Mouse (Mus musculus) naive thymus-derived CD4-positive, alpha-beta T cell, adult 2 months (primary cell): ENCODE data around the gene Isg20l2.
A peak's percentile ranks its signal among the peaks of the same experiment; 100 is the strongest.
"Not testable (repeated sequence)": the region's sequence is repeated elsewhere in the genome, so short reads cannot be mapped to it uniquely, and the experiment has no call there.

Source experiments
- DNase-seq: peaks from one replicate; pipeline ENCODE4 v3.0.0-alpha.2; 2011; ENCODE audit warnings: low read depth

Gene Isg20l2

DNA sequence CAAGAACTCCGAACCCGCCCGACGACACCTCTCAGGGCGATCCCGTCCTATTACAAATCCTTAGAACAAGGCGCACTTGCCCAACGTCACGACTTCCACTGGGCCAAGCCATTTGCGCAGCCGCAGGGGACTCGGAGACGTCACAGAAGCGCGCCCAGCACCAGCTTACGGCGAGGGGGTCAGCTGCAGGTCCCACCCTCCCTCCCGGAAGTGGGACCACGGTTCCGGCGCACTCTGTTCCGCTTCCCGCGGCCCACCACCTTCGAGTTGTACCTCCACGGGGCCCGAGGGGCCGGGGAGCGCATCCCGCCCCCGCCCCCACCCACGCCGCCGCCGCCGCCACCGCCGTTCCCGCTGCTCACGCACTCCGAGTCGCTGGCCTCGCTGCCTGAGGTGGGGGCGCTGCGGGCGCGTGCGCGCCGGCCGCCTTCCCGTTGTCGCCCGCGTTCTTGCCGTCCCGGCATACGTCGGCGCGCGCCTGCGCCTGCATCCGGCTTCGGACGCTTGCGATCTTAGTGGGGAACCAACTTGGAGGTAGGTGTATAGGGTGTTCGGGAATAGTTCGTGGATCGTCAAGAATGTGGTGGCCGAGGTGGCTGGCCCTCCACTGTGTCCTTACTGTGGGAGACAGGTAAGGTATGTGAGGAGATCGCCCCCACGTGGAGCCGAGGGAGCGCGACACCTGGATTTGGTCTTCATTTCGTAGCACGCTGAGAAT, at the start of gene Isg20l2, which contains the start of gene Rrnad1:
Isg20l2 (plus strand) TSS at position 237 of the 718 bp plus-strand sequence.
Rrnad1 (minus strand) TSS at position 640 of the 718 bp plus-strand sequence.
- peak; percentile 96 for DNase-seq

DNA sequence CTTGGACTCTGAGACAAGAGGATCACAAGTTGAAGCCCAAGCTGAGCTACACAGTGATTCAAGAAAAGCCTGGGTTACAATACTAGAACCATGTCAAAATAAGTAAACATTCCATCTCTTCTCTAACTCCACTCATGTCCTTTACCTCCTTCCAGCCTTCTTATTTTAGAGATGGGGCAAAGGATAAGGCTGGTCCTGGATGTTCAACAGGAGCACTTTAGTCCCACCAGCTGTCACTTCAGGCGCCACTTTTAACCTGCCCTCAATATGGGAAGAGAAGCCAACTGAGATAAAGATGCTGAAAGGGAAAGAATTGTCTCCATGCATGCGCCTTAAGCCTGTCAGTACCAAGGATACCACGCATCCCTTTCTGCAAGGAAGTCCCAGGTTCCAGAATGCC, 45.8 kb upstream of the Isg20l2 start:
- DNase-seq, result no peak

DNA sequence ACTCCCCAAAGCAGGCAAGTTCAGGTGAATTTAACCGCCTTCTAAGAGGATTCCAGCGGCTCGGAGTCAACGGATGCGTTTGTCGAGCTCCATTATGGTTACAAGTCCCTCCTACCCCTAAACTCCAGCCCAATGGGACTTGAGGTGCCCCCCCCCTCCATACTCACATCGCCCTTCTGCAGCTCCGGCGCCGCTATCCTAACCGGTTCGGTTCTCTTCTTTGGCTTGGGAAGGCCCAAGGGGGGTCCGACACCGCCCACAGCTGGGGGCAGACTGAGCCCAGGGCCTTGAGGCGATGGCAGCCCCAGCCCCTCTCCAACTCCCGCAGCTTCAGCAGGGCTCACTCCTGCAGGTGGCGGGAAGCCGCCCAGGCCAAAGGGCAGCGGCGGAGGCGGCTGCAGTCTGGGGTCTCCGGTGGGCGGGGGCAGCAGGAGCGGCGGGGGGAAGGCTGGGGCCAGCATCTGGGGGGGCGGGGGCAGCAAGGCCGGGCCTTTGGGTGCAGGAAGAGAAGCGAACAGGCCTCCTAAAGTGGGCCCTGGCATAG, 45.3 kb upstream of the Isg20l2 start:
- DNase-seq, result peak; percentile 57

DNA sequence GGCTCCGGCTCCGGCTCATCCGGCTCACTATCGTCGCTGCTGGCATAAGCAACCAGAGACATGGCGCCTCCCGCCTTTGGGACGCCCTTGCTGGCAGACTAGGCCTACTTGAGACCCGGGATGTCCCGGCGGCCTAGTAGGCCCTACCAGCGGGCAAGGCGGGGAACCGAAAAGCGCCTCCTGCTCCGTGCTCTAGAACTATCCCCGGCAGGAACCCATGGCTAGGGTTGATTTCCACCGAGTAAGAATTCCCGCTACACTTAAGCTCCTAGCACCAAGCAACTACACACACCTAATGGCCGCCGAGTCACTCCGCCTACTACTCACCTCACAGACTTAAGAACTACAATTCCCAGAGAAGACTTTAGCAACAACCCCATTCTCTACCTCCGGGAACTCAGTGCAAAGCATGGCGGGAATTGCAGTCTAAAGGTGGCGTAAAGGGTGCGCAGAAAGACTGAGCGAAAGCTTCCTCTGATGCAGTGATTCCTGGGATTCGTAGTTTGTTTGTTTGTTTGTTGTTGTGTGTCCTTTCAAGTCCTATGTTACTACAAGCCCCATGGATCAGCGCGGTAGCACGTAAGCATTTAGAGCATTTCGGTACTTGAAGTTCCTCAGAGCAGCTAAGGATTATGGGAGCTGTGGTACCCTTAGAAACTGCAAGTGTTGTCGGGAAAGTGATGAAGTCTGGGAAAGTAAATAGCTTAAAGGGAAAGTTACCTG, 44.7 kb upstream of the Isg20l2 start, which contains the start of gene Prcc:
Prcc (minus strand) TSS at position 328 of the 723 bp plus-strand sequence.
- DNase-seq, result peak; percentile 98

DNA sequence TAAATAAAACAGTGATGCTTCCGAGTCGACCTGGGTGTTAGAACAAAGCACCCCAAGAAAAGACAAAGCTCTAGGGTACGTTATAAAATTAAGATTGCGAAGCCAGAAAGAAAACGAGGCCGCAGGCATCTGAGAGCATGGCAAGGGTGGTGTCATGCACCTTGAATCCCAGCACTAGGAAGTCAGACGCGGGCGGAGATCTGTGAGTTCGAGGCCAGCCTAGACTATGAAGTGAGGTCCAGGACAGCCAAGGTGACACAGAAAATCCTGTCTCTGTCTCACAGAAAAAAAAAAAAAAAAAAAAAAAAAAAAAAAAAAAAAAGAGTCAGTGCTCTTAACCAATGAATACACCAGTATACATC, 44.1 kb upstream of the Isg20l2 start:
- no peak for DNase-seq

DNA sequence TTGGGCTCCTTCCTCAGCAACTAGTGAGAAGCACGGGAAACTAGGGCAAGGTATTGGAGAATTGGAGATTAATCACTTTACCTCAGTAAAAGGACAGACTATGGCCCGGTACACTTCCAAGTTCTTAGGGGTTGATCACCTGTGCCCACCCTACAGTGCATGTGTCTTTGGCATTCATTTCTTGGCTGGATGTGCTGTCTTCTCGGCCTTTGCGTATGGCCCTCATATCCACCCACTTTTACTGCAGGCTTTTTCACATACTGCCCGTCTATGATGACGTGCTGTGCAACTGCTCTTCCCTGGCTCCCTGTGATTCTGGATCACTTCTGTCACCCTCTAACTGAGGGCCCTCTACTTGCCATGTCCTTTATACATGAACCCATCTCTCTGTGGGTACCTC, 43.7 kb upstream of the Isg20l2 start:
- peak; percentile 40 for DNase-seq

DNA sequence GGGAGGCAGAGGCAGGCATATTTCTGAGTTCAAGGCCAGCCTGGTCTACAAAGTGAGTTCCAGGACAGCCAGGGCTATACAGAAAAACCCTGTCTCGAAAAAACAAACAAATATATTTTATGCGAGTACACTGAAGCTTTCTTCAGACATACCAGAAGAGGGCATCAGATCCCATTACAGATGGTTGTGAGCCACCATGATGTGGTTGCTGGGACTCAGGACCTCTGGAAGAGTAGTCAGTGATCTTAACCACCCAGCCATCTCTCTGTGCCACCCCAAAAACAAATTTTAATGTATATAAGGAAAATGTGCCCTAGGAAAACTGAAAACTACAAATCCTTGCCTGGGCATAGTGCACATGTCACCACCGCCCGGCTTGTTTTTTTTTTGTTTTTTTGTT, 42.7 kb upstream of the Isg20l2 start:
- not testable (repeated sequence) for DNase-seq

DNA sequence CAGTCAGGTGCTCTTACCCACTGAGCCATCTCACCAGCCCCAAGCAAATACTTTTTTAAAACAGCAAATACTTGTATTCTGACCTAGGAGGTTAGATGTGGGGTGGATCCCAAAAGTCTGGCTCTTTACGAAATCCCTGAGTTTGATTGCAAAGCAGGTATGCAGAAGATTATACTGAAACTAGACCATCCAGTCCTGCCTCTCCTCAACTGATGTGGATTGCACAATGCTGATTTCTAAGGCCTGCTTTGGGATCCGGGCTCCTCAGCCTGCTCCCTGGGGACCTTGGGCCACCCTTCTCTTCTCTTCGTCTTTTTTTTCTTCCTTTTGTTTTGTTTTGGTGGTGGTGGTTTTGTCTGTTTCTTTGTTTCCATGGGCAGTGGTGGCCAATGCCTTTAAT, 38.6 kb upstream of the Isg20l2 start:
- DNase-seq, result no peak

DNA sequence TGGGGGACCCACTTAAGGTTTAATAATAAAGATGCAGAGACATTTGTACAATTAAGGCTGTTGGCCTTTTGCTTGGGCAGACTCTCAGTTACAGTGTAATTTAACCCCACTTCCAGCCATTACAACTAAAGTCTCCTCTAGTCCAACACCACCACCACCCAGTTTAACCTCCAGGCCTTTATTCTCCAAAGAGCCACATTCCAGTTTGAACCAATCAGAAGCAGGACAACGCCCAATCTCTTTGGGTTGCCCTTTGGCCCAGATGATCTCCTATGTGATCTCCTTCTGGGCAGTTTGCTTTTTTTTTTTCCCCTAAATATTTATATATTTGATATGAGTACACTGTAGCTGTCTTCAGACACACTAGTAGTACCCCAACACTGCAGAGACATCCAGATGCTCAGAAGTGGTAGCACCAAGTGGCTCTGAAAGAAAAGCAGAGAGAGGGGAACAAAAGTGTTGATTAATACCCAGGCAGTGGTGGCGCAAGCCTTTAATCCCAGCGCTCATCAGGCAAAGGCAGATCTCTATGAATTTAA, 36.7 kb upstream of the Isg20l2 start:
- no peak for DNase-seq

DNA sequence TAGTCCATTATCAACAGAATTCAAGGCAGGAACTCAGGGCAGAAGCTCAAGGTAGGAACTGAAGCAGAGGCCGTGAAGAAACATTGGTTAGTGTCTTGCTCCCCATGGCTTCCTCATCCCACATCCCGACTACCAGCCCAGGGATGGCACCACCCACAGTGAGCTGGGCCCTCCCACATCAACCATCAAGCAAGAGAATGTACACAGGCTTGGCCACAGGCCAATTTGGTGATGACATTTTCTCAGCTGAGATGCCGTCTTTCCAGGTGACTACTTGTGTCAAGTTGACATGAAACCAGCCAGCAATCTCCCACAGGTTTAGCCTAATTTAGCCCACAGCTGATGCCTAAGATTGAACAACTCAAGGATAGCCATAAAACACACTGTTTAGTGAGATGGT, 30.8 kb upstream of the Isg20l2 start:
- DNase-seq, result no peak

DNA sequence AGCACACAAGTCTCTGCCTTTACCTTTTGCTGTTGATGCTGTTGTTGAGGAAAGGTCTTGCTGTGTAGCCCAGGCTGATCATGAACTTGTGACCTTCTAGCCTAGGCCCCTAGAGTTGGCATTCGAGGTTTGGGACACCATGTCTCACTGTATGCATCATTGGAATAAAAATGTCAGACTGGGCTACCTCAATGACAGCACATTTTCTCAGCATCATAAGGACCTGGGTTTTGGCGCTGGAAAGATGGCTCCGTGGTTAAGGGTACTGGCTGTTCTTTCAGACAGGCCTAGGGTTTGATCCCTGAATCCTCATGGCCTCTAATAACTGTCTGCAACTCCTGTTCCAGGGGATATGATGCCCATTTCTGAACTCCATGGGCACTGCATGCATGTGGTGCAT, 30.3 kb upstream of the Isg20l2 start:
- DNase-seq, result no peak

DNA sequence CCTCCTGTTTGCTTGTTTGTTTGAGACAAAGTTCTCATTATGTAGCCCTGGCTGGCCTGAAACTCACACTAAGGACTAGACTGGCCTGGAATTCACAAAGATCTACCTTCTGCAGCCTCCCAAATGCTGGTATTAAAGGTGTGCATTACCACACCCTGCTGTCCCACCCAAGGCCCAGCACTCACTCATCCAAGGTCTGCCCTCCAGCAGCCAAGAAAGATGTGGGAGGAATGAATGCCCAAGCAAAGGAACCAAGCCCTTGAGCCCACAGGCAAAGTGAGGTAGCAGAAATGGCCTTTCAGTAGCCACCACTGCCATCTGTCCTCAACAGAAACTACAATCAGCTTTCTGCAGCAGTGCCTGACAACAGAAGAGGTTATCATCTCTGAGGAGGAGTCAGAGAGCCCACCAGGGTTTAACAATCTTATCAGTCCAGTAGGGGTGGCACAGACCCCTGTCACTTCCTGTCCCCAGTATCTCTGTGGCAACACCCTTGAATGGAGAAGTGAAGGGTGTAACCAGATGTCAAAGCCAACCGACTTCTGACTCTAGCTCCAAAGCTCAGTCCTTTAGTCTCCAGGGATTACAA, 29.0 kb upstream of the Isg20l2 start:
- DNase-seq, result no peak

DNA sequence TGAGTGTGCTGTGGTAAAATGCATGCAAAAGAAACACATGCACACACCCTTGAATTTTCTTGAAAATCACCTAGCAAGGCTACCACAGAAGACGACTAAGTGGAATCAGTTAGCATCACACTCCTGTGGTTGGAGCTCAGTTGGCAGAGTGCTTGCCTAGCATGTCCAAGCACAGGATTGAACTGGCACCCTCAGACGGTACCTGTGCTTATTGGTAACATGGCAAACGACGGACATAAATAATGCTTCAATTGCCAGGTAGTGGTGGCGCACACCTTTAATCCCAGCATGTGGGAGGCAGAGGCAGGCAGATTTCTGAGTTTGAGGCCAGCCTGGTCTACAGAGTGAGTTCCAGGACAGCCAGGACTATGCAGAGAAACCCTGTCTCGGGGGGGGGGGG, 28.2 kb upstream of the Isg20l2 start:
- not testable (repeated sequence) for DNase-seq

DNA sequence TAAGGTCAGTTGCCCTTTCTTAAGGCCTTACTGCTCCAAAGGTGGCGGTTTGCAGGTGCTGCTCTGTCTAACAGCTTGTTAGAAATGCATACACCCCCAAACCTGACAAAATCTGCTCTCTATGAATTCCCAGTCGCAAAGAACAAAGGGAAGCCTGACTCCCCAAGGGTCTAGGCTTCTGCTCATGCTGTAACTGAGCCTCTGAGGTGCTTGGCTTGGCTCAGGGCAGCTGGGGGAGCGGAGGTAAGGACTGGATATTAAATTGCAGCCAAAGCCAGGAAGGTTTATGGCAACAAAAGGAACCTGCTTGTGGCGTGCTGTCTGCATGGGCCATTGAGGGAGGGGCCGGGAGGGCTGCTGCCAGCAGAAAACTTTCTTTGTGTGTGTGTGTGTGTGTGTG, 26.3 kb upstream of the Isg20l2 start:
- DNase-seq, result no peak

DNA sequence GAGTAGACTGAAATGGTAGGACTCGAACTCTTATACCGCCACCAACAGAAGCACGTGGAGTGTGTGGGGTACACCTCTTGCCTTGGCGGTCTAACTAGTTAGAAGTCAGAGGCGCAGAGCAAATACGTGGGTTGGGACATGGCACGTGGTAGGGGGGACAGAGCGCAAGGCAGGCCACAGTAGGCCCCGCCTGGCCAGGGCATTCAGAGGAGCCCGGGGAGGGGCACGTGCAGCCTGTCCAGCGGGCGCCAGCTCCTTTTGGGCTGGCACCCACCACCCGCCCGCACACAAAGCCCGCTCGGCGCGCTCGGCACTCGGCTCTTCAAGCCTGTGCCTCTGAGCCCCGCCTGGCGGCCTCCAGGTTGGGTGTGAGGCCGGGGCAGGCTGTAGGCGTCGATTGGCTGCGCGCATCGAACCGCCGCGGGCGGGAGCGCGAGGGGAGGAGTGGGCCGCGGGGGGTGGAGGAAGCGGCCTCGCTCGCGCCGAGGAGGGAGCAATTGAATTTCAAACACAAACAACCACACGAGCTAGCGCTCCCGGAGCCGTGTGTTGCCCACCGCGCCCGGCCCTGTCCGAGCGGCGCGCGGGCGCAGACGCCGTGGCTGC, 24.1 kb upstream of the Isg20l2 start, which contains the start of gene Hdgf:
Hdgf (plus strand) TSS at position 442 of the 606 bp plus-strand sequence.
- DNase-seq, result peak; percentile 95

DNA sequence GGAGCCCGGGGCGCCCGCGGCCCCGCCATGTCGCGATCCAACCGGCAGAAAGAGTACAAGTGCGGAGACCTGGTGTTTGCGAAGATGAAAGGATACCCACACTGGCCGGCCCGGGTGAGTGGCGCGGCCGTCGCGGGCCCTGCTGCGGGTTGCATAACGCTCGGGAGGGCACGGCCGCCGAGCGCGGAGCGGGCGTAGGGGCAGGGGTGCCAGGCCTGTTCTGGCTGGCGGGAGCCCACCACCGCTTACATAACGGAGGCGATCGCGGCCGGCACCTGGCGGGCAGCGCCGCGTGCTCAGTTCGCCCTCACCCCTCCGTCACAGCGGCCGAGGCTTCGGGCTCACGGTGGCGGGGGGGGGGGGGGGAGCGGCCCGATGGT, 23.5 kb upstream of the Isg20l2 start:
- no peak for DNase-seq

DNA sequence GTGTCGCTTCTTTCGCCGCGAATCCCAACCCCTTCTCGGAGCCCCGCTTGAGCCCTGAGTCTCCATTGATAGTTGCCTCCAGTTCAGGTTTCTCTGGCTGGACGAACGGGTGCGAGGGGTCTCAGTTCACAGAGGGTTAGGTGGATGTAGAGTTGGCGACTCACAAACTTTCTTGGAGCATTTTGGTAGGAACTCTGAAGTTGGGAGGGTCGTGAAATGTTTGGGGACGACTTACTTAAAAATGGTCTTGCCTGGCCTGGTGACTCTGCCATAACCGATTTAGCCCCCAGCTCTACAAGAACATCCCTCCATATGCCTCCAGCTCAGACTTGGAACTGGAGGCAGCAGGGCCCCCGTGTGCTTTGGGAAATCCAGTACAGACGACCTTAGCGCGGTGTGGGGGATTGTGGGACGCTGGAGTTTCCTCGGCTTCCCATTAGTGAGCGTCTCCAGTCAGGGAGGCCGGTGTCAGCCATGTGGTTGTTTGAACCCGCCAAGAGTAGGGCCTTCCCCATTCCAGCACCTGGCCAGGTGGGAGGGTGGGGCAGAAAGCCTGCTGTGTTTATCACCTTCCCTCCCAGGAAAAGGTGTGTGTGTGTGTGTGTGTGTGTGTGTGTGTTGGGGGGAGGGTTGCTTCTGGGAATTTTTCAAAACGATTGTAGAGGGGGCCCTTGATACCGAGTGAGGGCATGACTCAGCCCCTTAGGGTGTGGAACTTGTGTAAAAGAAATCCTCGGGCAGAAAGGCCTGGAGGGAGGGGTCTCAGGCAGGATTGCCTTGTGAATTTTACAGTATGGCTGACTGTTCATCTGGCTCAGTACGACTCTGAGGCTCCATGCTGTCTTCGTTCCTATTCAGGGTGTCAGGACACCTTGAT, 22.9 kb upstream of the Isg20l2 start:
- DNase-seq, result peak; percentile 39

DNA sequence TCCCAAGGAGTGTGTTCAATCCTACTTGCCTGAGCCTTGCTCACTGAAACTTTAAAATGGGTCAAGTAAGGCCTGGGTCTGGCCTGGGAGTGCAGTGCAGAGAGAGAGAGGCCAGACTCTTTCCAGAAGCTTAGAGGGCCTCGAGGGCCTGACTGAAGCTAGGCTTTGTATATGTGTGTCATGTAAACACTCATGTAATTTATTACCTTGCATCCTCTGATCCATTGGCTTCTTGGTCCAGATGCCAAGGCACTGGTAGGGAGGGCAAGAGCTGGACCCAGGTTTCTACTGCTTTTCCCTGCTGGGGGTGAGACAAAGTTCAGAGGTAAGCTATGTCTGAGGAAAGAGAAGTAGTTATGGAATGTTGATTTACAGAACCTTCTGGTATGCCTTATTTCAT, 22.2 kb upstream of the Isg20l2 start:
- DNase-seq, result no peak

DNA sequence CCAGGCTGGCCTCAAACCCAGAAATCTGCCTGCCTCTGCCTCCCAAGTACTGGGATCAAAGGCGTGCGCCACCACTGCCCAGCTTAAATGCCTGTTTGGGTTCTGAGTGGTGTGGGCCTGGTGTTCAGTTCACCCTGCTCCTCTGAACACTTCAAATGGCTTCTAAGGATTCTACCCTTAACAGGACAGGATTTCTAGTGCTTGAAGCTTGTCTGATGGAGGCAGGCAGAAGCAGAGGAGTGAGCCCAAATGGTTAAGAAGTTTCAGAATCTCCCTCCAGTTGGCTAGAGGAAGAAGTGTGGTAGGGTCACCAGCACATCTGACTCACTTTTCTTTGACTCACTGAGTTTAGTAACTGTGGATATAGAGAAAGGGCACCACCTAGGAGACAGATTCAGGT, 20.7 kb upstream of the Isg20l2 start:
- DNase-seq, result no peak

DNA sequence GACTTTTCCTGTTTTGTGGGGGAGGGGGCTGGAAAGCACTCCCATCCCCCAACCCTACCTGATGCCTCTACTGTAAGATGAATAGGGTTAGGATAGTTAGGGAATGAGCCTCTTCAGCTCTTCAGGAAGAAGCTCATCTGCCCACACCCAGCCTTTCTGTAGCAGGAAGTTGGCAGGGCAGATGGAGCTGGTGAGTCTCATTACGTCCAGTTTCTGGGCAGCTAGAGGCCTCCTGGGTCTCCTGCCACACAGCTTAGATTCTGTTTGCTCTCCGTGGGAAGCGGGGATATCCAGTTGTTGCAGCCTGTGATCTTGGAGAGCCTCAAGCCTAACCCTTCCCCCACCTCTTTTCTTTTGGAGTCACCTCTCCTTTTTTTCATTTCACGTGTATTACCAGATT, 20.2 kb upstream of the Isg20l2 start:
- DNase-seq, result no peak

DNA sequence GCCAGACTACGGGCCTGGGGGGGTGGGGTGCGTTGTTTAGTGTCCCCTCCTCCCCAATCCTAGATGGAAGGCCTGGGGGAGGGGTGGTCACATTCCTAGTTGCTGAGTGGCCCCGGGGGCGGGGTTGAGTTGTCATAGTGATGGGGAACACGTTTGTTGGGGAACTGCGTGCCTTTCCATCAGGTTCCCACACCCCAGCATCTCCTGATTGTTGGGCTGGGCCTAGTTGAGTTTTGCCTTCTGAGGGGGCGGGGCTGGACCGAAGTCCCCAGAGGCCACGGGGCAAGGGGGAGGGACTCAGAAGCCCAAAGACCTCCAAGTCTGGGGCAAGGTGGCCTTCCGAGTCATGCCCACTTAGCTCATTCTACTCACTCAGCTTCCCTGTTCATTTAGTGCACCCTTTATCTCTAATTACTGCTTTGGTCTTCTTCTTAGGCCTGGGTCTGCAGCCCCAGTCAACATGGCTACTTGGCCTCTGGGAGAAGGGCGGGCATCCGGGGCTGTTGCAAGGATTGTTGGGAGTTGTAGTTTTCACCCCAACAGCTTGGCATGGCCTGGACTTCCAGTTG, 19.5 kb upstream of the Isg20l2 start:
- DNase-seq, result peak; percentile 43
